Mouse (Mus musculus): ENCODE measurements around the gene Bves.

GRCm38 (mm10) chr10:45335434-45336422, at the start of gene Bves:
- TF ChIP-seq POLR2A (IDR thresholded peaks at IDR 0.05; ENCODE audit: control insufficient read depth, low read depth, low read length) (no peak), CTCF (IDR thresholded peaks at IDR 0.05; ENCODE audit: control insufficient read depth, insufficient read depth, insufficient replicate concordance, low read depth, low read length) (no peak)
